Mouse (Mus musculus) cortical plate, adult 2 months (tissue): ENCODE measurements around the gene Pstk.

Experiments
- CTCF ChIP-seq: fragments of 200-500 bp; IDR thresholded peaks from 2 replicates; pipeline ENCODE4 v1.5.1; 2011; ENCODE audit warnings: mild to moderate bottlenecking, control low read depth, low read length; ENCODE audit not compliant: insufficient read depth; ENCODE audit errors: extremely low read depth
- POLR2A ChIP-seq: fragments of 200-500 bp; IDR thresholded peaks from 2 replicates; pipeline ENCODE4 v1.6.1; 2011; ENCODE audit warnings: mild to moderate bottlenecking, low read length, control low read depth; ENCODE audit not compliant: insufficient read depth; ENCODE audit errors: extremely low read depth

DNA sequence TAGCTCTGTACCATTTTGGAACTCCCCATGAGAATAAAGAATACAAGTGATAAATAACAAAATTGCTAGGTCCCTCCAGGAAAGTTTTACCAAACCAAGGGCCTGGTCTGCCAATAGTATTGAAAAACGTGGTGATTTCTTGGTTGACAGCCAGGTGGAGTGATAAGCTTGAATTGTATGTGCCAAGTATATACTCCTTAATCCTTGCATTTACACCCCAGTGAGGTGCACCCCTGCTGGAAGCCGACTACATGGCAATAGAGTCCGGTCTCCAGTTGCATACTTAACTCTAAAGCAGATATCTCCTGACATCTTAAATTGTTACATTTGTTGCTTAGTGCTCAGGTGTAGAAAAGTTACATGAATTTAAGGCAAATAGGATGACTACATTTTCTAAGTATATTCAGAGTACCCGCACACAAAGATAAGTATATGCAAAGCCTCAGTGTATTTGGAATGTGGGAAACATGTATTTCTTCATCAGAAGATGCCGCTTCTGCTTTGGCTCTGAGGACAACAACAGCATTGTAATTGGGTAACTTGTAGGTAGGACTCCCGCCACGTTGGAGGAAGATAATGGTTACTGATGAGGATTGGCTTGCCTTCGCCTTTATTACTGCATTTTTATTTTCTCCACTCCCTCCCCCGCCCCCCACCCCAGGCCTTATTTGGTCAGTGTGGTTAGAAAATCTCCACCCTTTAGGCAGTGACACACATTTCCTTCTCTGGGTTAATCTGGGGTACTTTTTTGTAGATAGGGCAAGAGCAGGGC is 1.1 kb downstream of the Pstk start:
- TF ChIP-seq POLR2A (no peak), CTCF (no peak)
